In the genomic region with DNA sequence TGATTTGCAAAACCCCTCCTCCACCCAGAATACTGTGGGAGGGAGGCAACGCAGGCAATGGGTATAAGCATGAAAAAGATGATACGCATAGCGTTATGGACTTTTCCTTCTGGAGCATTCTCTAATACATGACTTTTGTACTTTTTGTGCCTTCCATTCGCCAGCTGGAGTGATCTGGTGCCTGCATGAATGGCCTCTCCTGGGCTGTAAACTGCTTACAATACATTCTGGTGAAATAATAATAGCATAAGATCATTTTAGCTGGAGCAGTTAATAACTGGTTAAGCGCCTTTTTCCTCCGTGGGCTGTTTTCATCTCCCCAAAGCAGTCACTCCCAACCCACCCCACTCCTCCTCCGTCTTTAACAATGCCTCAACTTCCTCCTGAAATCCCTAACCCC, we compare ENCODE assay signal across 10 mouse cellular contexts. TPM values are rescaled to one million over a fixed set of nuclear protein-coding genes. Genes with fewer than 3 reads are reported as not detected.
DNase-seq lines count a peak whose midpoint lies in the region; ATAC-seq and TF ChIP-seq lines count a peak whose summit lies in the region.
"Had no signal": no experiment of that assay in that cellular context is flagged by ENCODE, and none has a peak within 500 bp of the region (broad histone marks: within the 10 kb centered on the region; RNA-seq: fewer than 3 reads in every experiment).

No protein-coding gene starts in this region.

- no peaks in the 10 kb centered on the region for H3K36me3 ChIP-seq in heart, embryonic 16.5 days (ENCODE audit: control insufficient read depth, insufficient read depth)
- no peaks in the 10 kb centered on the region for H3K36me3 ChIP-seq in ES-E14 (ENCODE audit: control insufficient read depth, insufficient read depth, low read length, poor library complexity, severe bottlenecking)
- H3K36me3 ChIP-seq in forebrain, embryonic 13.5 days (ENCODE audit: poor library complexity, severe bottlenecking), result no peaks in the 10 kb centered on the region
- H3K36me3 ChIP-seq in liver, embryonic 14.5 days (replicated peaks; ENCODE audit: control insufficient read depth, insufficient read depth, low read depth), result no peaks in the 10 kb centered on the region

- peaks cover 39% of the 10 kb centered on the region for H3K27me3 ChIP-seq in heart, embryonic 16.5 days (ENCODE audit: control insufficient read depth, insufficient read depth, low read length)
- peaks cover 20% of the 10 kb centered on the region for H3K27me3 ChIP-seq in forebrain, embryonic 13.5 days
- H3K27me3 ChIP-seq in liver, embryonic 14.5 days (ENCODE audit: control insufficient read depth, insufficient read depth, low read length), result peaks cover 36% of the 10 kb centered on the region

- intact Hi-C loops in heart, postnatal 10 days (cut with DNase I), result no loop called here

- 0 out of 2 replicates have a peak, but pooled peaks cover 3% of the 10 kb centered on the region for H3K4me1 ChIP-seq in heart, embryonic 16.5 days (ENCODE audit: control insufficient read depth, insufficient read depth, low read length)
- no peaks in the 10 kb centered on the region for H3K4me1 ChIP-seq in ES-E14 (ENCODE audit: control insufficient read depth in 2 of 2, insufficient read depth in 2 of 2, low read length in 2 of 2, poor library complexity in 1 of 2)
- peaks cover 19% of the 10 kb centered on the region for H3K4me1 ChIP-seq in forebrain, embryonic 13.5 days
- H3K4me1 ChIP-seq in liver, embryonic 14.5 days (replicated peaks; ENCODE audit: control insufficient read depth in 2 of 2, insufficient read depth in 2 of 2, low read length in 1 of 2), result no peaks in the 10 kb centered on the region

- peak overlapping the region; percentile 87 for H3K4me2 ChIP-seq in heart, embryonic 16.5 days (ENCODE audit: low read depth, low read length)
- H3K4me2 ChIP-seq in forebrain, embryonic 13.5 days, result peak overlapping the region; percentile 76
- H3K4me2 ChIP-seq in liver, embryonic 14.5 days (ENCODE audit: low read depth), result peak overlapping the region; percentile 41; the same call in 1 of the 2 replicates

- in situ Hi-C loops in ES-E14 (cut with MboI; ENCODE audit: low sequenced_read_pairs in 2 of 2, unreplicated experiment in 2 of 2), result no loop called here

- TF ChIP-seq EP300 in liver, embryonic 14.5 days (IDR thresholded peaks at IDR 0.05; ENCODE audit: low read depth), result no peak

- no peak overlapping the region for H3K27ac ChIP-seq in heart, embryonic 16.5 days (ENCODE audit: low read length)
- no peak overlapping the region for H3K27ac ChIP-seq in ES-E14 (ENCODE audit: insufficient read depth, low read depth, low read length, poor library complexity, severe bottlenecking)
- H3K27ac ChIP-seq in forebrain, embryonic 13.5 days, result peak overlapping the region; percentile 63; the same call in 1 of the 2 replicates
- H3K27ac ChIP-seq in liver, embryonic 14.5 days, result no peak overlapping the region

- TF ChIP-seq CTCF in liver, embryonic 14.5 days (IDR thresholded peaks at IDR 0.05; ENCODE audit: low read depth), result no peak

- ATAC-seq in heart, embryonic 16.5 days (replicated peaks; ENCODE audit: extremely low read depth, insufficient read depth, low FRiP score), result no peak
- peak; percentile 3; the same call in 1 of the 2 replicates for ATAC-seq in forebrain, embryonic 13.5 days
- ATAC-seq in liver, embryonic 14.5 days (ENCODE audit: insufficient read depth), result no peak
- ATAC-seq in inflammation-experienced regulatory T-cells, adult 6 months, result no peak

- peak overlapping the region; percentile 61 for H3K4me3 ChIP-seq in heart, embryonic 16.5 days (ENCODE audit: low read length)
- H3K4me3 ChIP-seq in ES-E14 (ENCODE audit: insufficient read depth in 1 of 2, low read depth in 1 of 2, low read length in 2 of 2, poor library complexity in 1 of 2, severe bottlenecking in 1 of 2), result peak overlapping the region; percentile 69 to 84
- H3K4me3 ChIP-seq in forebrain, embryonic 13.5 days, result peak overlapping the region; percentile 62
- no peak overlapping the region for H3K4me3 ChIP-seq in liver, embryonic 14.5 days (ENCODE audit: insufficient read depth in 1 of 2, low read depth in 2 of 2, low read length in 2 of 2)
- H3K4me3 ChIP-seq: erythroblast, embryonic 14.5 days had no signal

- H3K9me3 ChIP-seq in heart, embryonic 16.5 days (replicated peaks; ENCODE audit: control insufficient read depth, low read length), result no peaks in the 10 kb centered on the region
- no peaks in the 10 kb centered on the region for H3K9me3 ChIP-seq in ES-E14 (ENCODE audit: control insufficient read depth, insufficient read depth, low read depth, low read length)
- H3K9me3 ChIP-seq in forebrain, embryonic 13.5 days (replicated peaks), result no peaks in the 10 kb centered on the region
- H3K9me3 ChIP-seq in liver, embryonic 14.5 days (ENCODE audit: control insufficient read depth, low read length), result no peaks in the 10 kb centered on the region

- H3K9ac ChIP-seq in heart, embryonic 16.5 days (ENCODE audit: low read length), result peak overlapping the region; percentile 33
- peak overlapping the region; percentile 69; the same call in 1 of the 2 replicates for H3K9ac ChIP-seq in ES-E14 (ENCODE audit: insufficient read depth, low read depth, low read length, poor library complexity, severe bottlenecking)
- peak overlapping the region; percentile 77 for H3K9ac ChIP-seq in forebrain, embryonic 13.5 days
- H3K9ac ChIP-seq in liver, embryonic 14.5 days (replicated peaks), result no peak overlapping the region

- 35% methylated on average over 7 of the region's 7 CpGs for WGBS in heart, embryonic 16.5 days
- WGBS in forebrain, embryonic 13.5 days, result 15% methylated on average over 7 of the region's 7 CpGs
- 26% methylated on average over 7 of the region's 7 CpGs for WGBS in liver, embryonic 14.5 days (ENCODE audit: insufficient replicate concordance)

- no peak for DNase-seq in heart, postnatal 10 days
- no peak for DNase-seq in ES-E14 (ENCODE audit: low read depth, low spot score)
- DNase-seq in liver, embryonic 14.5 days (ENCODE audit: low read depth in 3 of 3, low spot score in 3 of 3), result no peak
- DNase-seq in gastrocnemius, postnatal 4 days (ENCODE audit: low spot score in 2 of 2), result no peak
- no peak for DNase-seq in urinary bladder, adult 2 months (ENCODE audit: low spot score)
- DNase-seq: lung, adult 2 months had no signal

TF ChIP-seq in ES-E14, 5 proteins besides CTCF, POLR2A, EP300 and RAD21:
- TF ChIP-seq ZC3H11A (IDR thresholded peaks at IDR 0.05; ENCODE audit: borderline replicate concordance, low read depth, low read length) (no peak), CHD2 (IDR thresholded peaks at IDR 0.05; ENCODE audit: low read depth, low read length) (no peak), ZNF384 (IDR thresholded peaks at IDR 0.05; ENCODE audit: low read depth, low read length) (no peak), MAFK (IDR thresholded peaks at IDR 0.05; ENCODE audit: insufficient read depth, low read depth, low read length) (no peak), HCFC1 (IDR thresholded peaks at IDR 0.05; ENCODE audit: borderline replicate concordance, insufficient read depth, low read length) (no peak)

RNA-seq across cellular contexts. Expression of gene Vstm2a, which starts 0.5 kb away (rescaled TPM):
- 0.06 and 0.09 TPM in 2 replicates for polyA plus RNA-seq in heart, embryonic 16.5 days (2015; fragmentation: Nextera tagmentation; extraction: Ambion mirVana)
- not detected for total RNA-seq in heart, postnatal 10 days (2021)
- 1.2 and 1.3 TPM in 2 replicates for total RNA-seq in ES-E14 (2012; rRNA removed)
- 26.1 and 30.4 TPM in 2 replicates for polyA plus RNA-seq in forebrain, embryonic 13.5 days (2015; fragmentation: Nextera tagmentation; extraction: Ambion mirVana)
- polyA plus RNA-seq in liver, embryonic 14.5 days (2012; rRNA removed), result 0.02 and 0.06 TPM in 2 replicates
- polyA plus RNA-seq in liver, embryonic 14.5 days (2014; fragmentation: Nextera tagmentation; extraction: Ambion mirVana), result 0.13 TPM in 1 of 2 replicates, not detected in the other
- not detected for polyA plus RNA-seq in inflammation-experienced regulatory T-cells, adult 6 months (2017; shearing (Covaris generic))
- total RNA-seq in gastrocnemius, postnatal 4 days (2021), result 1 to 10 TPM; 2.2 to 2.9 TPM
- polyA plus RNA-seq in urinary bladder, adult 2 months (2012; rRNA removed), result 2.4 and 3.8 TPM in 2 replicates
- polyA plus RNA-seq: erythroblast, embryonic 14.5 days had no signal

Comparison
In these comparisons a context has a peak if more than half of its experiments do, and no peak if none do; other contexts are left out.
1. H3K4me3 ChIP-seq: peak in heart, embryonic 16.5 days (single experiment), ES-E14 (2 of 2) and forebrain, embryonic 13.5 days (single experiment); none in liver, embryonic 14.5 days (0 of 2).
2. Peak in every context shown above with its lines, with median percentiles within 50 percentile points of each other: H3K4me2 ChIP-seq.